Mouse (Mus musculus): ENCODE results near the gene Ghr. TPM values are rescaled to one million over a fixed set of nuclear protein-coding genes. Genes with fewer than 3 reads are reported as not detected.

Ghr gene
- 0.24 and 1.8 TPM in 2 replicates for polyA plus RNA-seq (2012)

DNA sequence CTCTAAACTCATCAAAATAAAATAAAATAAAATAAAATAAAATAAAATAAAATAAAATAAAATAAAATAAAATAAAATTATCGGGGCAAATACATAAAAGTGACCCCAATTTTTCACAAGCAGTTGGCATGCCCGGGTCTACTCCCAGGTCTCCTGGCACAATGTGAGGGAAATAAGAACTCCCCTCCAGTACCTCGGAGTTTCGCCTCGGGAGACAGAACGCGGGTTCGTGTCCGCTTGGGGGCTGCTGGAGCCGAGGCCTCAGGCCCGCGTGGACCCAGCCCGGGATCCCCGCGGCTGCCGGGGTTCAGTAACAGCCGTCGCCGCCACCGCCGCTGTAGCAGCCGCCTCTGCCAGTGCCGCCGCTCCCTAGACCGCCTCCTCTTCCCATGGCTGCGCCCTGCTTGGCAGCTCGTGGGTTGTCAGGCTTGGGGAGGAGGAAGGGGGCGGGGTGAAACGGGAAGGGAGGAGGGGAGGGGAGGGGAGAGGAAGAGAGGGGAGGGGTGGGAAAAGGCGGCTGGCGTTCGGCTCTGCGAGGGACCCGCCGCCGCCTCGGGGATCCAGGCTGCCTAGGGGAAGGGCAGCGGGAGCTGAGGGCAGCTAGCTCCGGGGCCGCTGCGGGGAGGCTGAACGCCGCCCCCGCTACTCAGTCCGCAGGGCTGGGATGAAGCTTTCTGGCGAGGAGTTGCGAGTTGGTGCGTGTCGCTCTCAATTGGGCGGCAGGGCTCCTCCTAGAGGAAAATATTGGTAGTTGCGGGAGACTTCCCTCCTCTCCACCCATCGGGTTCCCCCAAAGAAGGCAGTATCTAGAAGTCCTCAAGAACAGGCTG, at the start of gene Ghr:
Gene Ghr (minus strand): TSS at position 686 of the 830 bp plus-strand sequence.

DNA sequence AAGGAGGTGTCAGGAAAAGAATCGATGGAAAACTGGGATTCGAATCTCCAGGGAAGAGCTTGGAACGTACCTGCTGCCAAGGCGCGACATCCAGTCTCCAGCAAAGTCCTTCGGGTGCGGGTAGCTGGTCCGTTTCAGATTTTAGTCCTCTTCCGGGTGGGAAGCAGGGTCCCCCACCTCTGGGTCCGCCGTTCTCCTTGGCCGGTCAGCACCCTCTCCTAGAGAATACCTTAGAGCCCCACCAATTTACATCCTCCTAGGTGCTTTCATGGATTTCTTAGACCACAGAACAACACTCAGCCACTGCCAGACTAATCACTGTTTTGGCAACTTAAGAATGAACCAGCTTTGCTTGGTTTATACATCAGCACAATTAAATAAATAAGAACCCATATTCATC, 279.9 kb downstream of the Ghr start, which contains the start of gene Ccdc152:
Gene Ccdc152 (minus strand): TSS at position 101 of the 400 bp plus-strand sequence.

DNA sequence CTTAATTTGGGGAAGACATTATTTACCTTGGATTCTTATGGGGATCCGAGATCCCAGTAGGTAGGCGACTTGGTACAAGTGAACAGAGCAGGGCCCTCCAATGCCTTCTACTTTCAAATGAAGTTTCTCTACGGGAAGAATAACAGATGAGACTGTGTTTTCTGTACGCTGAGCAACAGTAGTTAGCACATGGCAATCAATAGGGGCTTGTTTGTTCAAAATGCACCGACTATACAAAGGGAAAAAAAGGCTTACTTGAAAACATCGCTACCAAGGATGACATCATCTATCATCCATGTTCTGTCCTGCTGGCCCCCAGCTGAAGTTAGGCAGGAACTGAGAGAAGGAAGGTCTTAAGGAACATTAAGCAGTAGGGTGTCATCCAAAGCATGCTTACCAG, 315.0 kb downstream of the Ghr start, which contains the start of gene Selenop:
Gene Selenop (plus strand): TSS at position 301 of the 400 bp plus-strand sequence.

All from megakaryocyte-erythroid progenitor cell, adult 5 weeks (primary cell).